Mouse (Mus musculus): ENCODE results near the gene Pam16.

GRCm38 (mm10) chr16:4608532-4609059 is 16.2 kb downstream of the Pam16 start:
- TF ChIP-seq CTCF (IDR thresholded peaks at IDR 0.05; ENCODE audit: borderline replicate concordance, control insufficient read depth, extremely low read depth, insufficient read depth, low read length, poor library complexity): no peak
- no peak for TF ChIP-seq POLR2A (IDR thresholded peaks at IDR 0.05; ENCODE audit: control insufficient read depth, extremely low read depth, insufficient read depth, low read length, poor library complexity)

Data from thymus, adult 2 months (tissue).